Mouse (Mus musculus): ENCODE data around the gene Nup93. TPM values are rescaled to one million over a fixed set of nuclear protein-coding genes. Genes with fewer than 3 reads are reported as not detected.
"Not testable (repeated sequence)": the region's sequence is repeated elsewhere in the genome, so short reads cannot be mapped to it uniquely, and the experiment has no call there.

Gene Nup93
- 58.7 and 65.6 TPM in 2 replicates for polyA plus RNA-seq (2015; fragmentation: Nextera tagmentation; extraction: Ambion mirVana)

DNA sequence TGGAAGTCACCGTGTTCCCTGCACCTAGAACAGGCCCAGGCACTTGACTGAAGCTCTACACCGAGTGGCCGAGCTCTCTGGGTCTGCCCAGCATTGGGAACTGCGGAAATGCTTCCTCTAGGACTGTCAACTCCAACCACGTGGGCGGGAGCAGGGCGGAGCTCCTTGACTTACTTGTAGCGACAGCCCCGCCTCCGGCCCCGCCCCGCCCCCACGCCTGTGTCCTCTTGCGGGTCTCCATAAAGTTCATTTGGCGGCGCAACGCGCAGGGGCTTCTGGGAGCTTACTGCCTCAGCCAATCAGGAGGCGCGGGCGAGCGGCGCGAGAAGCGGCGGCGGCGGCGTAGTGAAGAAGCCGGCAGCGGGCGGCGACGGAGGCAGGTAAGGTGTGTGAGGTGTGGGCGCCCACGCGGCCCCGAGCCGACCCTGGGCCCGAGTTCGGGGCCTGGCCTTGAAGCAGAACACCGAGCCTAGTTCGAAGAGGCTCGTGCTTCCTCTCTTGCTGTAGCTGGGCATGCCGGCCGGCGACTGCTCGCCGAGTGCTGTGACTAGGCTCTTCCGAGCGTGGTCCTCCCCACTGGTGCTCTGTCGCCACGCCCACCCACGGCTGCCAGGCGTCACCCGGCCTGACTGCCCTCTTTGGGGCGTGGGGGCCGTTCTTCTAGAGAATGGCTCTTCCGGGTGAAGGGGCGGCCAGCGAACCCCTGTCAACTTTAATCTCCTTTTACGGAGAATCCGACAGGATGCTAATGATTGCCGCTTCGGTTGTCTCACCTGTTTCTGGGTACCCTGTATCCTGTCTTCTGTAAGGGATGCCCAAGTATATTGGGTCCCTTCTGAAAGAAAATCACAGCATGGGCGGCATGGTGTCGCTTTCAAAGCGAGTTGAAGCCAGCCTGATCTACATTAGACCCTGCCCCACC lies at the start of gene Nup93:
Gene Nup93, plus strand, starts transcription at position 313 of the 922 bp plus-strand sequence.
- Histone ChIP-seq H3K27ac (peak within 1 kb of the TSS; percentile 76), H3K9ac (peak within 1 kb of the TSS; percentile 85), H3K4me1 (replicated peaks) (peaks cover 42% of the 10 kb centered on the region), H3K36me3 (no peaks in the 10 kb centered on the region), H3K27me3 (no peaks in the 10 kb centered on the region), H3K9me3 (replicated peaks) (no peaks in the 10 kb centered on the region), H3K4me2 (peak within 1 kb of the TSS; percentile 91), H3K4me3 (replicated peaks) (peak within 1 kb of the TSS; percentile 82)
- peak; percentile 92 for ATAC-seq (ENCODE audit: low read depth)
- WGBS (ENCODE audit: insufficient replicate concordance), result under 1% methylated on average over 68 of the region's 68 CpGs
- DNase-seq, result peak; percentile 97

DNA sequence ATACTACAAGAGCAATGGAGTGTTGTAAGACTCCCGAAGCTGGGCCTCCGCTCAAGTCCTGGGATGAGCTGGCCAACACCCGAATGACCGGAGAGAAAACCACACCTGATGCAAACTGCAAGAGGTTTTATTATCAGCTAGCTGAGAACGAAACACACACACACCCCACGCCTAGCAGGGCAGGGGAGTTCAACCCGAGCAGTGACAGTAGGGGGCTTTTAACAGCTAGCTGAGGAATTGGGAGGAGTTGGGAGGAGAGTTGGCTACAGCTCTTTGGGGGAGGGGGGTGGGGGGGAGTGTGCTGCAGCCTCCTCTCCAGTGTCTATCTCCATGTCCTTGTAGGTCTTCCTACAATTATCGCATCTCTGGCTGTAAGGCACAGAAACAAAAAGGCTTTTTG lies 48.6 kb upstream of the Nup93 start:
- not testable (repeated sequence) for H3K36me3 ChIP-seq; DNase-seq; H3K9me3 ChIP-seq (replicated peaks); ATAC-seq (ENCODE audit: low read depth); H3K27ac ChIP-seq; H3K4me2 ChIP-seq; H3K9ac ChIP-seq; H3K4me3 ChIP-seq (replicated peaks)
- 0 out of 2 replicates have a peak, but pooled peaks cover 13% of the 10 kb centered on the region for H3K27me3 ChIP-seq
- 61% methylated on average over 8 of the region's 8 CpGs for WGBS (ENCODE audit: insufficient replicate concordance)
- peaks cover 29% of the 10 kb centered on the region for H3K4me1 ChIP-seq (replicated peaks)

DNA sequence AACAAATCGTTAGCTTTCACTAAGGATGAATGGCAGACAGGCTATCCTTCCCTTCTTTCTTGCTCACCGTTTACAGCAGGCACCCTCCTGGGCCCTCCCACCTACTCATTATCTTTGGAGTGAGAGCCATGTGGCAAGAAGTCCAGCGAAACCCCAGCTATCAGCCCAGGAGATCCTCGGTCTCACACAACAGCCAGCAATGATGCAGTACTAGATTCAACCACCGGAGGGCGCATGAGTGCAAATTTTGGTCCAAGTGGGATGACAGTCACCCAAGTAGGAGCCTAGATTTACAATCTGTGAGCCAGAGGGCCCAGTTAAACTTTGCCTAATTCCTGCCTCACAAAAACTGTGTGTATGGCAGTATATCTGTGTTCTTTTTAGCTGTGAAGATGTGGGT lies 47.1 kb upstream of the Nup93 start:
- H3K4me3 ChIP-seq (replicated peaks), result no peak overlapping the region
- H3K36me3 ChIP-seq, result no peaks in the 10 kb centered on the region
- H3K4me1 ChIP-seq (replicated peaks), result peaks cover 44% of the 10 kb centered on the region
- H3K27me3 ChIP-seq, result 0 out of 2 replicates have a peak, but pooled peaks cover 13% of the 10 kb centered on the region
- H3K27ac ChIP-seq, result no peak overlapping the region
- ATAC-seq (ENCODE audit: low read depth), result no peak
- no peak overlapping the region for H3K4me2 ChIP-seq
- no peaks in the 10 kb centered on the region for H3K9me3 ChIP-seq (replicated peaks)
- 5% methylated on average over 6 of the region's 6 CpGs for WGBS (ENCODE audit: insufficient replicate concordance)
- no peak overlapping the region; the same call in 1 of the 2 replicates for H3K9ac ChIP-seq
- peak; percentile 74 for DNase-seq

DNA sequence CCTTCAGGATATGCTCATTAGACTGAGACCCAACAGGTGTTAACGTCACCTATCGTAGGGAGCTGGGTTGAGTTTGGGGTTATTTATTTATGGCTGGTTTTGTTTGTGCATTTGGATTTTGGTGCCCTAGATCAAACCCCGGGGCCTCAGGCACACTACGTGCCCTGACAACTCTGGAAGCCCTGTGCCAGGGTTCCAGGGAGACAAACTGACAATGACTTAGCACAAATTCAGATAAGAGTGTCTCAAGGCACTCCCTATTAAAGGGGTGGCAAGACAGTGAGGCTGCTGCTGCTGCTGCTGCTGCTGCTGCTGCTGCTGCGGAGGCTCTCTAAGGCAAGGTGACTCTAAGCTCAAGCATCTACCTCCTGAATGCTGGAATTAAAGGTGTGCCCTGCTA lies 44.8 kb upstream of the Nup93 start:
- Histone ChIP-seq H3K9me3 (replicated peaks) (no peaks in the 10 kb centered on the region), H3K27me3 (no peaks in the 10 kb centered on the region), H3K27ac (peak overlapping the region; percentile 99), H3K4me1 (replicated peaks) (peaks cover 52% of the 10 kb centered on the region), H3K4me2 (peak overlapping the region; percentile 93), H3K4me3 (replicated peaks) (peak overlapping the region; percentile 34), H3K36me3 (no peaks in the 10 kb centered on the region), H3K9ac (peak overlapping the region; percentile 97)
- peak; percentile 62 for DNase-seq
- ATAC-seq (ENCODE audit: low read depth), result peak; percentile 64
- 42% methylated on average over 5 of the region's 5 CpGs for WGBS (ENCODE audit: insufficient replicate concordance)

DNA sequence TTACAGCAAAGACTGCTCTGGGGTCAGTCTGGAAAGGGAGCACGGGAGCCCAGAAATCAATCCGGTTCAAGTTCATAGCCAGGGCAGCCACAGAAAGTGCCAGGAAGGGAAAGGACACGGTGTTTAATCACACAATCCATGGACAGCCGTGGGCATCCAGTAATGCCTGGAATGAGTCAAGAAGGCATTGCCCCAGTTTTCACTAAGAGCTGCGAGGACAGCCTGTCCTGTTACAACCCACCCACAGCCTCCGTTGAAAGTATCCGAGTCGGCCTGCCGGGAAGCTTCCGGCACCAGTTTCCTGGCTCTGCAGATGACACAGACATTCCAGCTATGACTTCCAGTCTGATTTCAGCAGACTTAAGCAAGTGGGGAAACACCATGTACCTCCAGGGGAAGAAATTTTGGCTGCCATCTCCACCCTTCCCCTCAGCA lies 43.0 kb upstream of the Nup93 start:
- Histone ChIP-seq H3K27me3 (peaks cover 10% of the 10 kb centered on the region), H3K36me3 (no peaks in the 10 kb centered on the region), H3K27ac (peak overlapping the region; percentile 99), H3K9me3 (replicated peaks) (no peaks in the 10 kb centered on the region), H3K4me3 (replicated peaks) (peak overlapping the region; percentile 88), H3K4me1 (replicated peaks) (peaks cover 66% of the 10 kb centered on the region), H3K9ac (peak overlapping the region; percentile 97), H3K4me2 (peak overlapping the region; percentile 93)
- ATAC-seq (ENCODE audit: low read depth) (no peak), DNase-seq (no peak)
- WGBS (ENCODE audit: insufficient replicate concordance), result 43% methylated on average over 10 of the region's 10 CpGs

DNA sequence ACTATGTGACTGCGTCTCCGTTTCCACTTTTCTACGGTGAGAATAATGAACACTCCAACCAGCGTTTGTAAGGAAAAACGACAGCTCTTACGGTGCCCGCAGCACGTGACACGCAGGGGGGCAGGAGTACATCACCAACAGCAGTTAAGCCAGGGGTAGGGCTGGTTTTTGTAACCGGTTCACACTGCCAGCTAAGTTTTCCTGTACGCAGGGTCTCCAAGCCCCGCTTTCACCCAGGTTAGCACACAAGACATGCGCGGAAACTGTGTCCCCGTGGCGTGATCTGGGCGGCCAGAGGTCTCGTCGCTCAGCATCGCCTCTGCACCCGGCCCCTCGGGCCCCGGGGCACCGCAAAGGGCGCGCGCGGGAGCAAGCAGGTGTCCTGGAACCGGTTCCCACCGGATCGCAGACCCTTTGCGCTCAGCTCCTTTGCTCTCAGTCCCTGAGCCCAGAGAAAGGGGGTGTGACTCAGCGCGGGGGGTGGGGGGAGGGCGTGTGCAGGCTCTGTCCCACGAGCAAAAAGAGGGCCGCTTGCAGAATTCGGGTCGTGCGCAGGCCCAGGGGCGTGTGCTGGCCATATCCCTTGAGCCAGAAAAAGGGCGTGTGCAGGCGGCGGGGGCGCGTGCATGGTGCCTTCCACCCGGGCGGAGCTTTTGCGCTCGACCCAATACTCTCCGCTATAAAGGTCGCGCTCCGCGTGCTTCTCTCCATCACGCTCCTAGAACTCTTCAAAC lies 42.1 kb upstream of the Nup93 start, which contains the start of gene Mt2:
Gene Mt2, plus strand, starts transcription at position 590 of the 734 bp plus-strand sequence.
- peak within 1 kb of the TSS; percentile 93 for H3K4me2 ChIP-seq
- peak within 1 kb of the TSS; percentile 88 for H3K4me3 ChIP-seq (replicated peaks)
- H3K27me3 ChIP-seq, result peaks cover 11% of the 10 kb centered on the region
- H3K9me3 ChIP-seq (replicated peaks), result no peaks in the 10 kb centered on the region
- peaks cover 69% of the 10 kb centered on the region for H3K4me1 ChIP-seq (replicated peaks)
- no peaks in the 10 kb centered on the region for H3K36me3 ChIP-seq
- under 1% methylated on average over 56 of the region's 56 CpGs for WGBS (ENCODE audit: insufficient replicate concordance)
- H3K9ac ChIP-seq, result peak within 1 kb of the TSS; percentile 97
- DNase-seq, result peak; percentile 95
- H3K27ac ChIP-seq, result peak within 1 kb of the TSS; percentile 99
- peak; percentile 89 for ATAC-seq (ENCODE audit: low read depth)

DNA sequence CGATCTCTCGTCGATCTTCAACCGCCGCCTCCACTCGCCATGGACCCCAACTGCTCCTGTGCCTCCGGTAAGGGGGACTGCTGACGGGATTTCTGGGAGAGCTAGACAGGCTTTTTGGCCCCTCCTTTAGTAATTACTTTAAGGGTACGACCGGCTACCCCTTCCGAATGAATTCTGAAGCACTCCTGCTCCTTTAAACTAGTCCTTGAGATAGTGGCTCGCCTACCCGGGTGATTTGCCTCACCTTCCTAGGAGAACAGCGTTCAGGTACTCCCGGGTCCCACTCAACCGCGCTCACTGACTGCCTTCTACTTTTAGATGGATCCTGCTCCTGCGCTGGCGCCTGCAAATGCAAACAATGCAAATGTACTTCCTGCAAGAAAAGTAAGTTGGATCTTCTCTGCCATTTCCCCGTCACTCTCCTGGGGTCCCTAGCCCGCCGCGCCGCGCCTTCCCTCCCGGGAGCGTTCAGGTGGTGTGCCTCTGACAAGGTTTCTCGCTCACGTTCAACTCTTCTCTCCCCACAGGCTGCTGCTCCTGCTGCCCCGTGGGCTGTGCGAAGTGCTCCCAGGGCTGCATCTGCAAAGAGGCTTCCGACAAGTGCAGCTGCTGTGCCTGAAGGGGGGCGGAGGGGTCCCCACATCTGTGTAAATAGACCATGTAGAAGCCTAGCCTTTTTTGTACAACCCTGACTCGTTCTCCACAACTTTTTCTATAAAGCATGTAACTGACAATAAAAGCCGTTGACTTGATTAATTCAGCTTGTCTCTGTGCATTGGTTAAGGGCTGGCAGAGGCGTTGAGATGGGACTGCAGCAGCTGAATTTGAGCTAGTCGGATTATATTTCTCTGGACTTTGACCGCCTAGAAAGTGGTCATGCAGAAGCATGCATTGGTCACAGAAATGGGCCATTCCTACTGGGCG lies 41.3 kb upstream of the Nup93 start:
- ATAC-seq (ENCODE audit: low read depth), result peak; percentile 27
- Histone ChIP-seq H3K4me1 (replicated peaks) (peaks cover 72% of the 10 kb centered on the region), H3K4me3 (replicated peaks) (peak overlapping the region; percentile 88), H3K9me3 (replicated peaks) (no peaks in the 10 kb centered on the region), H3K27ac (peak overlapping the region; percentile 99), H3K27me3 (peaks cover 11% of the 10 kb centered on the region), H3K9ac (peak overlapping the region; percentile 97), H3K4me2 (peak overlapping the region; percentile 93), H3K36me3 (no peaks in the 10 kb centered on the region)
- WGBS (ENCODE audit: insufficient replicate concordance), result 2% methylated on average over 39 of the region's 39 CpGs
- peak; percentile 63 for DNase-seq

DNA sequence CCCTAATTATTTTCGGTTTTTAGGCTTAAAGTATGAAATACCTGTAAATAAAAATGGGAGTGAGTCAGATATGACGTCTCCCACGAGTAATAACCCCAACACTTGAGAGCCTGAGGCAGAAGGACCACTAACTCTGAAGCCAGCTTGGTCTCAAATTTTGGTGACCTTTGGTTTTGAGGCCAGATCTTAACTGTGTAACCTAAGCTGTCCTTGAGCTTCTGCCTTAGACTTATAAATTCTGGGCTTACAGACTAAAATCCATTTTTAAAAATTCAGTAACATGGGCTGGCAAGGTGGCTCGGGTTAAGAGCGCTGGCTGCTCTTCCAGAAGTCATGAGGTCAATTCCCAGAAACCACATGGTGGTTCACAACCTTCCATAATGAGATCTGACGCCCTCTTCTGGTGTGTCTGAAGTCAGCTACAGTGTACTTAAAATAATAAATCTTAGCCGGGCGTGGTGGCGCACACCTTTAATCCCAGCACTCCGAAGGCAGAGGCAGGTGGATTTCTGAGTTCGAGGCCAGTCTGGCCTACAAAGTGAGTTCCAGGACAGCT lies 40.4 kb upstream of the Nup93 start:
- H3K4me1 ChIP-seq (replicated peaks), result peaks cover 72% of the 10 kb centered on the region
- H3K27ac ChIP-seq, result peak overlapping the region; percentile 99
- peak overlapping the region; percentile 93 for H3K4me2 ChIP-seq
- DNase-seq, result no peak
- ATAC-seq (ENCODE audit: low read depth), result no peak
- peak overlapping the region; percentile 88 for H3K4me3 ChIP-seq (replicated peaks)
- WGBS (ENCODE audit: insufficient replicate concordance), result 37% methylated on average over 11 of the region's 11 CpGs
- H3K9ac ChIP-seq, result peak overlapping the region; percentile 97
- no peaks in the 10 kb centered on the region for H3K36me3 ChIP-seq
- no peaks in the 10 kb centered on the region for H3K9me3 ChIP-seq (replicated peaks)
- peaks cover 11% of the 10 kb centered on the region for H3K27me3 ChIP-seq

DNA sequence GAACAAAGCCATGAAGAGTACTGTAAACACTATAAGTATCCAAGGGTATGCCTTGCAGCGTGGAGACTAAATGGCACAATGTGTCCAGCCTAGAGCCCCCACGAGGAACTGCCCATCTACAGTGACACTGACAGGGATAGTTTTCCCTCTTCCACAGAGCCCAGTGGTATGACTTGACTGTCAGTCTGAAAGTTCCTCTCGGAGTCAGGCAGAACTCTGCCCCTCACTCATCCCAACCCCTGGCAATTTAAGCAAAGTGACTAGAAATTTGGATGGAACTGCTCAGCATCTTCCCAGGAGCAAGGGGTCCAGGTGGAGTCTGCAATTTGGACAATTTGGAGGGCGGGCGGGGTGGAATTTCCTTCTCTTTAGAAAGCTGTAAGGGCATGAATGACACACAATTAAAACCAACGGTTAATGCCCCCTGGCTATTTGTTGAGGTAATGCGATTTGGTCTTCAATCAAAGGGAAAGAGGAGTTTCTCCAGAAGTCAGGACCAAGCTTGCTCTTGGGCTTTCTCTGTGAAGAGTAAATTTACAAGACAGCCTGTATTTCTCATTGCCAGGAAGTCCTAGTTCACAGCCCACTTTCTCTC lies 39.6 kb upstream of the Nup93 start:
- Histone ChIP-seq H3K9ac (peak overlapping the region; percentile 97), H3K4me1 (replicated peaks) (peaks cover 64% of the 10 kb centered on the region), H3K4me2 (peak overlapping the region; percentile 93), H3K27me3 (peaks cover 11% of the 10 kb centered on the region), H3K4me3 (replicated peaks) (peak overlapping the region; percentile 88), H3K9me3 (replicated peaks) (no peaks in the 10 kb centered on the region), H3K36me3 (peaks cover 3% of the 10 kb centered on the region; the same call in 1 of the 2 replicates), H3K27ac (peak overlapping the region; percentile 99)
- WGBS (ENCODE audit: insufficient replicate concordance), result 41% methylated on average over 7 of the region's 7 CpGs
- ATAC-seq (ENCODE audit: low read depth) (no peak), DNase-seq (no peak)

All from liver, embryonic 13.5 days (tissue).